ENCODE assay signal across 8 mouse cellular contexts in genomic region chr4:132974904-132975303, GRCm38 (mm10). TPM values are rescaled to one million over a fixed set of nuclear protein-coding genes. Genes with fewer than 3 reads are reported as not detected.
DNase-seq lines count a peak whose midpoint lies in the region; ATAC-seq and TF ChIP-seq lines count a peak whose summit lies in the region.

No protein-coding gene starts in this region.

- no peak overlapping the region for H3K27ac ChIP-seq in embryonic facial prominence, embryonic 13.5 days
- no peak overlapping the region for H3K27ac ChIP-seq in heart, embryonic 11.5 days (ENCODE audit: low read depth, low read length)
- no peak overlapping the region for H3K27ac ChIP-seq in kidney, embryonic 14.5 days (ENCODE audit: low read depth, low read length)
- H3K27ac ChIP-seq in limb, embryonic 14.5 days (replicated peaks; ENCODE audit: low read depth, low read length) = 0 out of 2 replicates have a peak overlapping the region, but pooled peaks have one; percentile 26
- H3K27ac ChIP-seq in midbrain, postnatal 0 days (ENCODE audit: low read depth, low read length) = peak overlapping the region; percentile 47; the same call in 1 of the 2 replicates

- ATAC-seq in embryonic facial prominence, embryonic 13.5 days (ENCODE audit: insufficient number of reproducible peaks, insufficient read depth, low FRiP score, low TSS enrichment, low read depth) = no peak
- ATAC-seq in heart, embryonic 11.5 days (replicated peaks; ENCODE audit: insufficient number of reproducible peaks, low FRiP score, low TSS enrichment) = no peak
- no peak for ATAC-seq in kidney, embryonic 14.5 days (ENCODE audit: low FRiP score, low TSS enrichment)
- ATAC-seq in limb, embryonic 14.5 days (ENCODE audit: low FRiP score, low read depth) = no peak
- ATAC-seq in midbrain, postnatal 0 days (ENCODE audit: low FRiP score) = 0 out of 2 replicates have a peak, but pooled peaks have one; percentile 34

- peaks cover 3% of the 10 kb centered on the region for H3K27me3 ChIP-seq in E14TG2a.4 (ENCODE audit: insufficient read depth, low read length)
- peaks cover 64% of the 10 kb centered on the region for H3K27me3 ChIP-seq in embryonic facial prominence, embryonic 13.5 days
- H3K27me3 ChIP-seq in heart, embryonic 11.5 days (ENCODE audit: control insufficient read depth, insufficient read depth, low read length) = peaks cover 39% of the 10 kb centered on the region
- H3K27me3 ChIP-seq in kidney, embryonic 14.5 days (ENCODE audit: control insufficient read depth, insufficient read depth, low read length) = peaks cover 22% of the 10 kb centered on the region
- no peaks in the 10 kb centered on the region; the same call in 1 of the 2 replicates for H3K27me3 ChIP-seq in limb, embryonic 14.5 days (ENCODE audit: control insufficient read depth, insufficient read depth, low read length)
- 0 out of 2 replicates have a peak, but pooled peaks cover 3% of the 10 kb centered on the region for H3K27me3 ChIP-seq in midbrain, postnatal 0 days (ENCODE audit: insufficient read depth, low read length)

- no peaks in the 10 kb centered on the region for H3K36me3 ChIP-seq in E14TG2a.4 (ENCODE audit: insufficient read depth, low read length)
- H3K36me3 ChIP-seq in embryonic facial prominence, embryonic 13.5 days = no peaks in the 10 kb centered on the region
- H3K36me3 ChIP-seq in heart, embryonic 11.5 days (ENCODE audit: control insufficient read depth, insufficient read depth, low read length) = no peaks in the 10 kb centered on the region
- no peaks in the 10 kb centered on the region for H3K36me3 ChIP-seq in kidney, embryonic 14.5 days (ENCODE audit: control insufficient read depth, insufficient read depth, low read length)
- H3K36me3 ChIP-seq in limb, embryonic 14.5 days (ENCODE audit: control insufficient read depth, insufficient read depth, low read length) = no peaks in the 10 kb centered on the region
- no peaks in the 10 kb centered on the region for H3K36me3 ChIP-seq in midbrain, postnatal 0 days (ENCODE audit: insufficient read depth, low read length)

- WGBS in embryonic facial prominence, embryonic 13.5 days = 3% methylated on average over 15 of the region's 15 CpGs
- 1% methylated on average over 15 of the region's 15 CpGs for WGBS in heart, embryonic 11.5 days (ENCODE audit: insufficient replicate concordance)
- 4% methylated on average over 15 of the region's 15 CpGs for WGBS in kidney, embryonic 14.5 days
- 3% methylated on average over 15 of the region's 15 CpGs for WGBS in limb, embryonic 14.5 days
- 4% methylated on average over 15 of the region's 15 CpGs for WGBS in midbrain, postnatal 0 days

- no peaks in the 10 kb centered on the region for H3K9me3 ChIP-seq in E14TG2a.4 (ENCODE audit: low read length)
- no peaks in the 10 kb centered on the region for H3K9me3 ChIP-seq in embryonic facial prominence, embryonic 13.5 days
- no peaks in the 10 kb centered on the region for H3K9me3 ChIP-seq in heart, embryonic 11.5 days (replicated peaks; ENCODE audit: control insufficient read depth, low read length)
- no peaks in the 10 kb centered on the region for H3K9me3 ChIP-seq in kidney, embryonic 14.5 days (ENCODE audit: control insufficient read depth, low read length)
- no peaks in the 10 kb centered on the region for H3K9me3 ChIP-seq in limb, embryonic 14.5 days (ENCODE audit: control insufficient read depth, low read length)
- H3K9me3 ChIP-seq in midbrain, postnatal 0 days (ENCODE audit: low read length) = no peaks in the 10 kb centered on the region

- no peak for TF ChIP-seq CTCF in E14TG2a.4 (conservative IDR thresholded peaks at IDR 0.05; ENCODE audit: low read length)
- TF ChIP-seq CTCF in midbrain, postnatal 0 days (IDR thresholded peaks at IDR 0.05) = no peak

- DNase-seq in adrenal gland, postnatal 36 days = peak; percentile 89 to 91
- DNase-seq in limb, embryonic 14.5 days (ENCODE audit: low spot score) = peak; percentile 41
- peak; percentile 85 for DNase-seq in midbrain, postnatal 0 days (ENCODE audit: low spot score)
- peak; percentile 64 for DNase-seq in testis, postnatal 14 days (ENCODE audit: low spot score)

- H3K9ac ChIP-seq in embryonic facial prominence, embryonic 13.5 days = peak overlapping the region; percentile 36; the same call in 1 of the 2 replicates
- peak overlapping the region; percentile 44; the same call in 1 of the 2 replicates for H3K9ac ChIP-seq in heart, embryonic 11.5 days (ENCODE audit: low read depth, low read length)
- H3K9ac ChIP-seq in kidney, embryonic 14.5 days (ENCODE audit: low read depth, low read length) = peak overlapping the region; percentile 28; the same call in 1 of the 2 replicates
- no peak overlapping the region; the same call in 1 of the 2 replicates for H3K9ac ChIP-seq in limb, embryonic 14.5 days (ENCODE audit: low read depth, low read length, severe bottlenecking)
- no peak overlapping the region for H3K9ac ChIP-seq in midbrain, postnatal 0 days (replicated peaks; ENCODE audit: low read length, poor library complexity, severe bottlenecking)

- no peak for TF ChIP-seq POLR2A in limb, embryonic 14.5 days (IDR thresholded peaks at IDR 0.05; ENCODE audit: borderline replicate concordance, extremely low read depth, insufficient read depth, insufficient read length)

- H3K4me1 ChIP-seq in E14TG2a.4 (replicated peaks; ENCODE audit: low read depth, low read length) = peaks cover 96% of the 10 kb centered on the region
- H3K4me1 ChIP-seq in embryonic facial prominence, embryonic 13.5 days = peaks cover 19% of the 10 kb centered on the region
- peaks cover 21% of the 10 kb centered on the region for H3K4me1 ChIP-seq in heart, embryonic 11.5 days (ENCODE audit: control insufficient read depth, insufficient read depth, low read length)
- peaks cover 19% of the 10 kb centered on the region for H3K4me1 ChIP-seq in kidney, embryonic 14.5 days (ENCODE audit: control insufficient read depth, insufficient read depth, low read length)
- H3K4me1 ChIP-seq in limb, embryonic 14.5 days (ENCODE audit: control insufficient read depth, insufficient read depth, low read length) = peaks cover 20% of the 10 kb centered on the region; the same call in 1 of the 2 replicates
- peaks cover 9% of the 10 kb centered on the region; the same call in 1 of the 2 replicates for H3K4me1 ChIP-seq in midbrain, postnatal 0 days (ENCODE audit: insufficient read depth, low read length)

- peak overlapping the region; percentile 50 for H3K4me2 ChIP-seq in embryonic facial prominence, embryonic 13.5 days
- H3K4me2 ChIP-seq in heart, embryonic 11.5 days = peak overlapping the region; percentile 52
- peak overlapping the region; percentile 36 for H3K4me2 ChIP-seq in kidney, embryonic 14.5 days (replicated peaks; ENCODE audit: low read depth, low read length)
- peak overlapping the region; percentile 25 for H3K4me2 ChIP-seq in limb, embryonic 14.5 days (replicated peaks; ENCODE audit: low read depth, low read length, severe bottlenecking)
- H3K4me2 ChIP-seq in midbrain, postnatal 0 days (ENCODE audit: low read depth, low read length, poor library complexity, severe bottlenecking) = peak overlapping the region; percentile 24; the same call in 1 of the 2 replicates

- H3K4me3 ChIP-seq in E14TG2a.4 (replicated peaks; ENCODE audit: low read length) = peak overlapping the region; percentile 71
- H3K4me3 ChIP-seq in embryonic facial prominence, embryonic 13.5 days = peak overlapping the region; percentile 25
- H3K4me3 ChIP-seq in heart, embryonic 11.5 days (ENCODE audit: low read depth, low read length) = peak overlapping the region; percentile 22
- peak overlapping the region; percentile 21 for H3K4me3 ChIP-seq in kidney, embryonic 14.5 days (ENCODE audit: low read length)
- H3K4me3 ChIP-seq in limb, embryonic 14.5 days (replicated peaks; ENCODE audit: low read length) = peak overlapping the region; percentile 9; the same call in 1 of the 2 replicates
- H3K4me3 ChIP-seq in midbrain, postnatal 0 days (ENCODE audit: low read depth, low read length) = no peak overlapping the region

RNA-seq across cellular contexts. Expression of gene Fgr, which starts 1.0 kb away (rescaled TPM):
- total RNA-seq in adrenal gland, postnatal 36 days (2021) = under 1 TPM; 0.30 to 0.40 TPM
- polyA plus RNA-seq in embryonic facial prominence, embryonic 13.5 days (2015; fragmentation: Nextera tagmentation; extraction: Ambion mirVana) = 0.10 and 0.28 TPM in 2 replicates
- polyA plus RNA-seq in heart, embryonic 11.5 days (2014; fragmentation: Nextera tagmentation; extraction: Ambion mirVana) = 0.40 and 0.63 TPM in 2 replicates
- polyA plus RNA-seq in kidney, embryonic 14.5 days (2014; fragmentation: Nextera tagmentation; extraction: Ambion mirVana) = 0.23 and 0.45 TPM in 2 replicates
- 0.54 and 0.64 TPM in 2 replicates for polyA plus RNA-seq in limb, embryonic 14.5 days (2012; rRNA removed)
- polyA plus RNA-seq in limb, embryonic 14.5 days (2014; fragmentation: Nextera tagmentation; extraction: Ambion mirVana) = 0.35 and 0.62 TPM in 2 replicates
- total RNA-seq in midbrain, postnatal 0 days (2014; rRNA removed) = 0.33 and 0.47 TPM in 2 replicates
- 0.19 TPM in 1 of 2 replicates, not detected in the other for polyA plus RNA-seq in midbrain, postnatal 0 days (2015; fragmentation: Nextera tagmentation; extraction: Ambion mirVana)

RNA-seq across cellular contexts. Expression of gene Ahdc1, which starts 36.2 kb away (rescaled TPM):
- total RNA-seq in adrenal gland, postnatal 36 days (2021) = 10 to 100 TPM; 63.7 to 74.1 TPM
- 12.8 and 14.3 TPM in 2 replicates for polyA plus RNA-seq in embryonic facial prominence, embryonic 13.5 days (2015; fragmentation: Nextera tagmentation; extraction: Ambion mirVana)
- 7.0 and 9.1 TPM in 2 replicates for polyA plus RNA-seq in heart, embryonic 11.5 days (2014; fragmentation: Nextera tagmentation; extraction: Ambion mirVana)
- 11.3 and 12.1 TPM in 2 replicates for polyA plus RNA-seq in kidney, embryonic 14.5 days (2014; fragmentation: Nextera tagmentation; extraction: Ambion mirVana)
- 29.6 and 41.0 TPM in 2 replicates for polyA plus RNA-seq in limb, embryonic 14.5 days (2012; rRNA removed)
- polyA plus RNA-seq in limb, embryonic 14.5 days (2014; fragmentation: Nextera tagmentation; extraction: Ambion mirVana) = 12.9 and 15.6 TPM in 2 replicates
- total RNA-seq in midbrain, postnatal 0 days (2014; rRNA removed) = 105 and 115 TPM in 2 replicates
- polyA plus RNA-seq in midbrain, postnatal 0 days (2015; fragmentation: Nextera tagmentation; extraction: Ambion mirVana) = 9.2 and 11.0 TPM in 2 replicates

RNA-seq across cellular contexts. Expression of gene Fam76a, which starts 52.5 kb away (rescaled TPM):
- total RNA-seq in adrenal gland, postnatal 36 days (2021) = 10 to 100 TPM; 35.5 to 38.6 TPM
- 44.7 and 47.7 TPM in 2 replicates for polyA plus RNA-seq in embryonic facial prominence, embryonic 13.5 days (2015; fragmentation: Nextera tagmentation; extraction: Ambion mirVana)
- polyA plus RNA-seq in heart, embryonic 11.5 days (2014; fragmentation: Nextera tagmentation; extraction: Ambion mirVana) = 31.2 and 33.4 TPM in 2 replicates
- 27.2 and 43.3 TPM in 2 replicates for polyA plus RNA-seq in kidney, embryonic 14.5 days (2014; fragmentation: Nextera tagmentation; extraction: Ambion mirVana)
- 19.0 and 19.1 TPM in 2 replicates for polyA plus RNA-seq in limb, embryonic 14.5 days (2012; rRNA removed)
- polyA plus RNA-seq in limb, embryonic 14.5 days (2014; fragmentation: Nextera tagmentation; extraction: Ambion mirVana) = 48.3 and 57.1 TPM in 2 replicates
- total RNA-seq in midbrain, postnatal 0 days (2014; rRNA removed) = 16.6 and 21.0 TPM in 2 replicates
- polyA plus RNA-seq in midbrain, postnatal 0 days (2015; fragmentation: Nextera tagmentation; extraction: Ambion mirVana) = 31.0 and 38.2 TPM in 2 replicates

Comparison
In these comparisons a context has a peak if more than half of its experiments do, and no peak if none do; other contexts are left out.
1. H3K27ac ChIP-seq: peak in limb, embryonic 14.5 days (single experiment) and midbrain, postnatal 0 days (single experiment); none in embryonic facial prominence, embryonic 13.5 days (single experiment), heart, embryonic 11.5 days (single experiment) and kidney, embryonic 14.5 days (single experiment).
2. H3K9ac ChIP-seq: peak in embryonic facial prominence, embryonic 13.5 days (single experiment), heart, embryonic 11.5 days (single experiment) and kidney, embryonic 14.5 days (single experiment); none in limb, embryonic 14.5 days (single experiment) and midbrain, postnatal 0 days (single experiment).
3. Peak in every context shown above with its lines, with median percentiles within 50 percentile points of each other: DNase-seq and H3K4me2 ChIP-seq.